Comparison of ENCODE assay signal across 7 mouse cellular contexts in genomic region chr11:96867149-96867548, GRCm38 (mm10). TPM values are rescaled to one million over a fixed set of nuclear protein-coding genes. Genes with fewer than 3 reads are reported as not detected.
A peak's percentile ranks its signal among the peaks of the same experiment; 100 is the strongest.
DNase-seq lines count a peak whose midpoint lies in the region; ATAC-seq and TF ChIP-seq lines count a peak whose summit lies in the region.

No protein-coding gene starts in this region.

- H3K4me1 ChIP-seq in E14TG2a.4 (replicated peaks; ENCODE audit: low read depth, low read length) = peaks cover 35% of the 10 kb centered on the region
- H3K4me1 ChIP-seq in cortical plate, adult 2 months (ENCODE audit: control insufficient read depth, insufficient read depth, low read length) = no peaks in the 10 kb centered on the region
- H3K4me1 ChIP-seq in kidney, postnatal 0 days (replicated peaks; ENCODE audit: insufficient read depth, low read length) = peaks cover 10% of the 10 kb centered on the region
- H3K4me1 ChIP-seq in lung, embryonic 14.5 days (ENCODE audit: insufficient read depth) = no peaks in the 10 kb centered on the region

- intact Hi-C loops in gastrocnemius, postnatal 14 days (cut with DNase I; ENCODE audit: low total_unique reads) = no loop called here

- 7% methylated on average over 5 of the region's 5 CpGs for WGBS in kidney, postnatal 0 days
- 7% methylated on average over 5 of the region's 5 CpGs for WGBS in lung, embryonic 14.5 days

- no peak overlapping the region for H3K9ac ChIP-seq in kidney, postnatal 0 days (ENCODE audit: low read depth, low read length)
- H3K9ac ChIP-seq in lung, embryonic 14.5 days = no peak overlapping the region

- no peak; the same call in 1 of the 2 replicates for ATAC-seq in kidney, postnatal 0 days (replicated peaks; ENCODE audit: low FRiP score, low read depth)
- ATAC-seq in lung, embryonic 14.5 days (ENCODE audit: insufficient read depth) = no peak

- TF ChIP-seq POLR2A in cortical plate, adult 2 months (IDR thresholded peaks at IDR 0.05; ENCODE audit: extremely low read depth, insufficient read depth, low read length) = no peak

- TF ChIP-seq CTCF in E14TG2a.4 (conservative IDR thresholded peaks at IDR 0.05; ENCODE audit: low read length) = peak; percentile 88
- peak; percentile 89 for TF ChIP-seq CTCF in cortical plate, adult 2 months (IDR thresholded peaks at IDR 0.05; ENCODE audit: extremely low read depth, insufficient read depth, low read length)
- TF ChIP-seq CTCF in kidney, postnatal 0 days (IDR thresholded peaks at IDR 0.05; ENCODE audit: low read depth) = peak; percentile 95
- TF ChIP-seq CTCF in lung, embryonic 14.5 days (IDR thresholded peaks at IDR 0.05; ENCODE audit: low read depth) = peak; percentile 91

- H3K4me3 ChIP-seq in E14TG2a.4 (replicated peaks; ENCODE audit: low read length) = peak overlapping the region; percentile 33
- no peak overlapping the region for H3K4me3 ChIP-seq in cortical plate, adult 2 months (ENCODE audit: insufficient read depth, low read length)
- H3K4me3 ChIP-seq in kidney, postnatal 0 days (replicated peaks; ENCODE audit: low read depth, low read length) = no peak overlapping the region
- H3K4me3 ChIP-seq in lung, embryonic 14.5 days (ENCODE audit: low read depth, low read length) = no peak overlapping the region

- no peak overlapping the region for H3K27ac ChIP-seq in cortical plate, adult 2 months (ENCODE audit: insufficient read depth, low read length)
- H3K27ac ChIP-seq in kidney, postnatal 0 days = no peak overlapping the region
- H3K27ac ChIP-seq in lung, embryonic 14.5 days (ENCODE audit: low read depth) = no peak overlapping the region

- H3K9me3 ChIP-seq in E14TG2a.4 (ENCODE audit: low read length) = no peaks in the 10 kb centered on the region
- no peaks in the 10 kb centered on the region for H3K9me3 ChIP-seq in kidney, postnatal 0 days (replicated peaks; ENCODE audit: low read length)
- H3K9me3 ChIP-seq in lung, embryonic 14.5 days (ENCODE audit: low read depth, low read length) = no peaks in the 10 kb centered on the region

- no peaks in the 10 kb centered on the region for H3K36me3 ChIP-seq in E14TG2a.4 (ENCODE audit: insufficient read depth, low read length)
- no peaks in the 10 kb centered on the region for H3K36me3 ChIP-seq in kidney, postnatal 0 days (ENCODE audit: insufficient read depth, low read length)
- no peaks in the 10 kb centered on the region for H3K36me3 ChIP-seq in lung, embryonic 14.5 days (ENCODE audit: insufficient read depth)

- DNase-seq in ZHBTc4 (ENCODE audit: low read depth, low spot score) = peak; percentile 88
- DNase-seq in gastrocnemius, postnatal 14 days = peak; percentile 64
- DNase-seq in kidney, postnatal 0 days (ENCODE audit: low spot score) = peak; percentile 82
- peak; percentile 91 for DNase-seq in lung, embryonic 14.5 days
- peak; percentile 69 for DNase-seq in retina, postnatal 7 days (ENCODE audit: low read depth, low spot score)

- H3K4me2 ChIP-seq in kidney, postnatal 0 days (ENCODE audit: low read length) = no peak overlapping the region
- no peak overlapping the region for H3K4me2 ChIP-seq in lung, embryonic 14.5 days

- peaks cover 22% of the 10 kb centered on the region for H3K27me3 ChIP-seq in E14TG2a.4 (ENCODE audit: insufficient read depth, low read length)
- H3K27me3 ChIP-seq in kidney, postnatal 0 days (ENCODE audit: insufficient read depth, low read length) = no peaks in the 10 kb centered on the region
- H3K27me3 ChIP-seq in lung, embryonic 14.5 days (ENCODE audit: insufficient read depth, low read length) = no peaks in the 10 kb centered on the region; the same call in 1 of the 2 replicates

RNA-seq across cellular contexts. Expression of gene Copz2, which starts 17.5 kb away (rescaled TPM):
- 14.2 and 14.7 TPM in 2 replicates for polyA plus RNA-seq in cortical plate, adult 2 months (2012; rRNA removed)
- 10 to 100 TPM; 28.3 to 36.3 TPM for total RNA-seq in gastrocnemius, postnatal 14 days (2021)
- polyA plus RNA-seq in kidney, postnatal 0 days (2015; fragmentation: Nextera tagmentation; extraction: Ambion mirVana) = 125 TPM in 2 replicates
- polyA plus RNA-seq in lung, embryonic 14.5 days (2014; fragmentation: Nextera tagmentation; extraction: Ambion mirVana) = 144 and 151 TPM in 2 replicates

RNA-seq across cellular contexts. Expression of gene Nfe2l1, which starts 37.4 kb away (rescaled TPM):
- 202 and 207 TPM in 2 replicates for polyA plus RNA-seq in cortical plate, adult 2 months (2012; rRNA removed)
- total RNA-seq in gastrocnemius, postnatal 14 days (2021) = 100 to 1,000 TPM; 241 to 268 TPM
- 77.3 and 88.0 TPM in 2 replicates for polyA plus RNA-seq in kidney, postnatal 0 days (2015; fragmentation: Nextera tagmentation; extraction: Ambion mirVana)
- polyA plus RNA-seq in lung, embryonic 14.5 days (2014; fragmentation: Nextera tagmentation; extraction: Ambion mirVana) = 34.6 and 39.5 TPM in 2 replicates

RNA-seq across cellular contexts. Expression of gene Cdk5rap3, which starts 49.1 kb away (rescaled TPM):
- polyA plus RNA-seq in cortical plate, adult 2 months (2012; rRNA removed) = 42.9 and 44.8 TPM in 2 replicates
- 10 to 100 TPM; 26.5 to 30.0 TPM for total RNA-seq in gastrocnemius, postnatal 14 days (2021)
- polyA plus RNA-seq in kidney, postnatal 0 days (2015; fragmentation: Nextera tagmentation; extraction: Ambion mirVana) = 77.8 and 81.6 TPM in 2 replicates
- 61.8 and 63.8 TPM in 2 replicates for polyA plus RNA-seq in lung, embryonic 14.5 days (2014; fragmentation: Nextera tagmentation; extraction: Ambion mirVana)
